Mouse (Mus musculus) NIH3T3 (cell line): ENCODE results near the gene Ifna13.

Source experiments
- DNase-seq: peaks from one replicate; pipeline ENCODE4 v3.0.0-alpha.2; 2012; ENCODE audit warnings: low read depth

The Ifna13 gene

GRCm38 (mm10) chr4:88644359-88644758 is at the start of gene Ifna13:
Ifna13 (minus strand) TSS chr4:88644459.
- DNase-seq, result no peak

GRCm38 (mm10) chr4:88693392-88693791 is 49.1 kb upstream of the Ifna13 start:
- DNase-seq, result no peak

- no peak for DNase-seq
Measured at GRCm38 (mm10) chr4:88692537-88692936, 48.3 kb upstream of the Ifna13 start.

- DNase-seq, result no peak
Measured at GRCm38 (mm10) chr4:88691259-88691658, 47.0 kb upstream of the Ifna13 start, which contains the start of gene Ifnab. Ifnab (minus strand) TSS chr4:88691359.

GRCm38 (mm10) chr4:88683812-88684211 is 39.6 kb upstream of the Ifna13 start, which contains the start of gene Ifna2:
Ifna2 (minus strand) TSS chr4:88683912.
- DNase-seq, result no peak

GRCm38 (mm10) chr4:88681353-88681752 is 37.1 kb upstream of the Ifna13 start:
- peak; percentile 17 for DNase-seq

GRCm38 (mm10) chr4:88680362-88680761 is 36.1 kb upstream of the Ifna13 start:
- DNase-seq, result peak; percentile 73

GRCm38 (mm10) chr4:88676824-88677223 is 32.6 kb upstream of the Ifna13 start, which contains the start of gene Ifna16:
Ifna16 (minus strand) TSS chr4:88676924.
- DNase-seq, result no peak

- no peak for DNase-seq
Measured at GRCm38 (mm10) chr4:88655461-88655860, 11.2 kb upstream of the Ifna13 start.

GRCm38 (mm10) chr4:88653644-88654043 is 9.4 kb upstream of the Ifna13 start:
- DNase-seq, result no peak

GRCm38 (mm10) chr4:88642526-88642925 is 1.7 kb downstream of the Ifna13 start:
- DNase-seq, result no peak

- peak; percentile 100 for DNase-seq
Measured at GRCm38 (mm10) chr4:88641077-88641831, 3.0 kb downstream of the Ifna13 start.

- DNase-seq, result no peak
Measured at GRCm38 (mm10) chr4:88640704-88641076, 3.6 kb downstream of the Ifna13 start.

GRCm38 (mm10) chr4:88634311-88634710 is 9.9 kb downstream of the Ifna13 start, which contains the start of gene C87499:
C87499 (minus strand) TSS chr4:88634411.
- DNase-seq, result no peak

GRCm38 (mm10) chr4:88603276-88603675 is 41.0 kb downstream of the Ifna13 start, which contains the start of gene Ifna12:
Ifna12 (minus strand) TSS chr4:88603376.
- no peak for DNase-seq
